Mouse (Mus musculus) cerebellum, adult 2 months (tissue): ENCODE data around the gene Vmn2r99.

ENCODE experiments used
- CTCF ChIP-seq: fragments of 200-500 bp; IDR thresholded peaks from 2 replicates; pipeline ENCODE4 v1.5.1; 2011; ENCODE audit warnings: low read depth, mild to moderate bottlenecking, control low read depth, low read length, moderate library complexity, borderline replicate concordance; ENCODE audit not compliant: insufficient read depth
- POLR2A ChIP-seq: fragments of 200-500 bp; IDR thresholded peaks from 2 replicates; pipeline ENCODE4 v1.6.1; 2011; ENCODE audit warnings: low read length, control low read depth, borderline replicate concordance; ENCODE audit not compliant: insufficient read depth

- TF ChIP-seq POLR2A (no peak), CTCF (no peak)
Measured at GRCm38 (mm10) chr17:19437623-19438022, 75.9 kb downstream of the Vmn2r99 start.
